Mouse (Mus musculus): ENCODE measurements around the gene Urad. TPM values are rescaled to one million over a fixed set of nuclear protein-coding genes. Genes with fewer than 3 reads are reported as not detected.

Urad gene
- polyA plus RNA-seq, 1 experiment from 2014 or later, result not detected

- no peak overlapping the region for H3K9ac ChIP-seq
- no peaks in the 10 kb centered on the region for H3K9me3 ChIP-seq
- whole genome bisulfite sequencing, result 17% methylated on average over 17 of the region's 17 CpGs
- H3K27ac ChIP-seq, result no peak overlapping the region
- no peaks in the 10 kb centered on the region for H3K4me1 ChIP-seq
- no peak overlapping the region for H3K4me3 ChIP-seq
- H3K36me3 ChIP-seq, result no peaks in the 10 kb centered on the region
- ATAC-seq (ENCODE audit: insufficient number of reproducible peaks, insufficient read depth, low FRiP score, low TSS enrichment, low read depth), result no peak
- peaks cover 51% of the 10 kb centered on the region for H3K27me3 ChIP-seq
- peak overlapping the region; percentile 11; the same call in 1 of the 2 replicates for H3K4me2 ChIP-seq
Observed at GRCm38 (mm10) chr5:147323237-147323917, 1.1 kb upstream of the Urad start.

GRCm38 (mm10) chr5:147319653-147320052, 2.6 kb downstream of the Urad start:
- peaks cover 6% of the 10 kb centered on the region; the same call in 1 of the 2 replicates for H3K4me1 ChIP-seq
- H3K4me2 ChIP-seq, result no peak overlapping the region
- no peak overlapping the region for H3K9ac ChIP-seq
- H3K27me3 ChIP-seq, result peaks cover 88% of the 10 kb centered on the region
- no peak overlapping the region for H3K27ac ChIP-seq
- H3K4me3 ChIP-seq, result no peak overlapping the region
- ATAC-seq (ENCODE audit: insufficient number of reproducible peaks, insufficient read depth, low FRiP score, low TSS enrichment, low read depth), result no peak
- no peaks in the 10 kb centered on the region for H3K9me3 ChIP-seq
- H3K36me3 ChIP-seq, result no peaks in the 10 kb centered on the region

GRCm38 (mm10) chr5:147317991-147318390, 4.2 kb downstream of the Urad start:
- peaks cover 98% of the 10 kb centered on the region for H3K27me3 ChIP-seq
- no peak overlapping the region for H3K4me3 ChIP-seq
- no peaks in the 10 kb centered on the region for H3K36me3 ChIP-seq
- no peaks in the 10 kb centered on the region for H3K9me3 ChIP-seq
- H3K9ac ChIP-seq, result no peak overlapping the region
- no peak for ATAC-seq (ENCODE audit: insufficient number of reproducible peaks, insufficient read depth, low FRiP score, low TSS enrichment, low read depth)
- no peak overlapping the region for H3K27ac ChIP-seq
- no peak overlapping the region for H3K4me2 ChIP-seq
- peaks cover 6% of the 10 kb centered on the region; the same call in 1 of the 2 replicates for H3K4me1 ChIP-seq
- 20% methylated on average over 7 of the region's 7 CpGs for WGBS

GRCm38 (mm10) chr5:147317321-147317720, 4.9 kb downstream of the Urad start:
- no peak for ATAC-seq (ENCODE audit: insufficient number of reproducible peaks, insufficient read depth, low FRiP score, low TSS enrichment, low read depth)
- Histone ChIP-seq H3K4me3 (no peak overlapping the region), H3K27me3 (peaks cover 99% of the 10 kb centered on the region), H3K4me1 (peaks cover 6% of the 10 kb centered on the region; the same call in 1 of the 2 replicates), H3K9ac (no peak overlapping the region), H3K27ac (no peak overlapping the region), H3K4me2 (no peak overlapping the region), H3K9me3 (no peaks in the 10 kb centered on the region), H3K36me3 (no peaks in the 10 kb centered on the region)
- 5% methylated on average over 7 of the region's 7 CpGs for WGBS

- 2% methylated on average over 25 of the region's 25 CpGs for WGBS
Observed at GRCm38 (mm10) chr5:147315432-147316075, 6.7 kb downstream of the Urad start.

GRCm38 (mm10) chr5:147314646-147315431, 7.4 kb downstream of the Urad start:
- ATAC-seq (ENCODE audit: insufficient number of reproducible peaks, insufficient read depth, low FRiP score, low TSS enrichment, low read depth), result no peak
- Histone ChIP-seq H3K4me3 (peak overlapping the region; percentile 1; the same call in 1 of the 2 replicates), H3K4me2 (peak overlapping the region; percentile 9; the same call in 1 of the 2 replicates), H3K27me3 (peaks cover 100% of the 10 kb centered on the region), H3K27ac (no peak overlapping the region), H3K9me3 (no peaks in the 10 kb centered on the region), H3K9ac (no peak overlapping the region), H3K4me1 (peaks cover 6% of the 10 kb centered on the region; the same call in 1 of the 2 replicates), H3K36me3 (no peaks in the 10 kb centered on the region)
- WGBS, result under 1% methylated on average over 39 of the region's 39 CpGs

More at GRCm38 (mm10) chr5:147315432-147316075, 6.7 kb downstream of the Urad start:
- H3K4me1 ChIP-seq, result peaks cover 6% of the 10 kb centered on the region; the same call in 1 of the 2 replicates
- H3K27ac ChIP-seq, result no peak overlapping the region
- H3K4me3 ChIP-seq, result peak overlapping the region; percentile 1; the same call in 1 of the 2 replicates
- H3K9ac ChIP-seq, result no peak overlapping the region
- no peak for ATAC-seq (ENCODE audit: insufficient number of reproducible peaks, insufficient read depth, low FRiP score, low TSS enrichment, low read depth)
- peaks cover 100% of the 10 kb centered on the region for H3K27me3 ChIP-seq
- no peaks in the 10 kb centered on the region for H3K9me3 ChIP-seq
- H3K36me3 ChIP-seq, result no peaks in the 10 kb centered on the region
- H3K4me2 ChIP-seq, result 0 out of 2 replicates have a peak overlapping the region, but pooled peaks have one; percentile 9

GRCm38 (mm10) chr5:147312830-147313685, 9.2 kb downstream of the Urad start:
- Histone ChIP-seq H3K9me3 (no peaks in the 10 kb centered on the region), H3K4me1 (peaks cover 6% of the 10 kb centered on the region; the same call in 1 of the 2 replicates), H3K4me2 (no peak overlapping the region), H3K9ac (no peak overlapping the region), H3K4me3 (no peak overlapping the region), H3K27me3 (peaks cover 100% of the 10 kb centered on the region), H3K27ac (no peak overlapping the region), H3K36me3 (no peaks in the 10 kb centered on the region)
- no peak for ATAC-seq (ENCODE audit: insufficient number of reproducible peaks, insufficient read depth, low FRiP score, low TSS enrichment, low read depth)
- WGBS, result 2% methylated on average over 27 of the region's 27 CpGs

GRCm38 (mm10) chr5:147309786-147310185, 12.5 kb downstream of the Urad start:
- H3K4me3 ChIP-seq, result no peak overlapping the region
- no peak for ATAC-seq (ENCODE audit: insufficient number of reproducible peaks, insufficient read depth, low FRiP score, low TSS enrichment, low read depth)
- H3K4me1 ChIP-seq, result peaks cover 15% of the 10 kb centered on the region
- H3K4me2 ChIP-seq, result no peak overlapping the region
- no peak overlapping the region for H3K9ac ChIP-seq
- H3K27ac ChIP-seq, result no peak overlapping the region
- H3K9me3 ChIP-seq, result no peaks in the 10 kb centered on the region
- H3K36me3 ChIP-seq, result no peaks in the 10 kb centered on the region
- WGBS, result 13% methylated on average over 2 of the region's 2 CpGs
- H3K27me3 ChIP-seq, result peaks cover 100% of the 10 kb centered on the region

- Histone ChIP-seq H3K36me3 (no peaks in the 10 kb centered on the region), H3K27me3 (peaks cover 100% of the 10 kb centered on the region), H3K9ac (no peak overlapping the region), H3K4me3 (no peak overlapping the region), H3K4me2 (no peak overlapping the region), H3K27ac (no peak overlapping the region), H3K4me1 (peaks cover 24% of the 10 kb centered on the region), H3K9me3 (no peaks in the 10 kb centered on the region)
- ATAC-seq (ENCODE audit: insufficient number of reproducible peaks, insufficient read depth, low FRiP score, low TSS enrichment, low read depth), result no peak
- WGBS, result 5% methylated on average over 9 of the region's 9 CpGs
Observed at GRCm38 (mm10) chr5:147308451-147308850, 13.8 kb downstream of the Urad start.

- 2% methylated on average over 12 of the region's 12 CpGs for WGBS
- Histone ChIP-seq H3K9ac (no peak overlapping the region), H3K36me3 (no peaks in the 10 kb centered on the region), H3K9me3 (no peaks in the 10 kb centered on the region), H3K4me3 (no peak overlapping the region), H3K27me3 (peaks cover 100% of the 10 kb centered on the region), H3K4me2 (no peak overlapping the region), H3K27ac (no peak overlapping the region), H3K4me1 (peaks cover 24% of the 10 kb centered on the region)
- no peak for ATAC-seq (ENCODE audit: insufficient number of reproducible peaks, insufficient read depth, low FRiP score, low TSS enrichment, low read depth)
Observed at GRCm38 (mm10) chr5:147307398-147307785, 14.8 kb downstream of the Urad start.

Measured in embryonic facial prominence, embryonic 13.5 days (tissue).